Mouse (Mus musculus): ENCODE measurements around the gene Tab1. TPM values are rescaled to one million over a fixed set of nuclear protein-coding genes. Genes with fewer than 3 reads are reported as not detected.

Gene Tab1
- total and polyA plus RNA-seq, 2 experiments from 2014 or later = 29.1 to 37.3 TPM

DNA sequence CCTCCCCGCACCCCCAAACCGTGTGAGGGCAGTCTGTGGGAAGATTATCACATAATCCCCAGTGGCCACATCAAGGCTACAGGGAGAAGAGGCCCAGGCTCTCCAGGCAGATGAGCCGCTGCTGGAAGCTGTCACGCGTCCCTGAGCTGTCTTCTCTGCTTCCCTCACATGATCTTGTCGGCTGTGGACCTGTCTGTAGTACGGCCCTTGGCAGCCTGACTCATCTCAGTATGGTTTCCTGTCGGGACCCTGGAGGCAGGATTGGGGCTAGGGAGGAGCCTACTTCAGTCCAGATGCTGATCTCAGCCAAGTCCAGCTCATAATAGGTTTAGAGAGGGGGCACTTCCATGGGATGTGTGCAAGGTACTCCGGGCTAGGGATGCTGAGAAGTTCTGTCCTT, 34.1 kb upstream of the Tab1 start:
- ATAC-seq (ENCODE audit: insufficient read depth, low read depth) = no peak
- 31% methylated on average over 9 of the region's 9 CpGs for WGBS

DNA sequence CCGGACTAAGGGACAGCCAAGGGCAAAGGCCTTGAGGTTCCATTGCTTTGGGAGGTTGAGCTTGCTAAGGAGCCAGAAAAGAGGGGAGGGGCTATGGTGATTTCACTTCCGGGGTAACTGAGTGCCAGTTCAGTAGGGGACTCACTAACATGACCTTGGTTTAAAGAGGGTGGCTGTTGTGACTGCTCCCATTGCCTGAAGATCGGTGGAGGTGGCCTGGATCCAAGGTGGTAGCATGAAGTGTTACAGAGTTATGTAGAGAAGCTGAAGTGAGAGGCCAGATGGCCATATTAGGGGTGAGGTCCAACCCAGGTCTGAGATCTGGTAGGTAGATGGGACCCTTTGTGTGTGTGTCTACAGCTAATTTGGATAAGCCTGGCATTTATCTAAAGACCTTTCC, 33.5 kb upstream of the Tab1 start:
- 50% methylated on average over 3 of the region's 3 CpGs for WGBS
- Histone ChIP-seq H3K9ac (replicated peaks; ENCODE audit: low read depth, low read length) (no peak overlapping the region), H3K4me3 (ENCODE audit: low read depth, low read length) (no peak overlapping the region), H3K9me3 (replicated peaks; ENCODE audit: control insufficient read depth, low read length) (no peaks in the 10 kb centered on the region), H3K27ac (ENCODE audit: low read depth) (no peak overlapping the region), H3K4me2 (ENCODE audit: low read depth, low read length) (no peak overlapping the region), H3K27me3 (ENCODE audit: control insufficient read depth, insufficient read depth, low read length) (no peaks in the 10 kb centered on the region), H3K4me1 (ENCODE audit: control insufficient read depth, insufficient read depth) (peaks cover 33% of the 10 kb centered on the region), H3K36me3 (replicated peaks; ENCODE audit: control insufficient read depth, insufficient read depth, low read length) (no peaks in the 10 kb centered on the region)
- TF ChIP-seq EP300 (IDR thresholded peaks at IDR 0.05; ENCODE audit: low read depth) (no peak), CTCF (IDR thresholded peaks at IDR 0.05; ENCODE audit: low read depth) (no peak)
- DNase-seq (ENCODE audit: low spot score) = no peak
- ATAC-seq (ENCODE audit: insufficient read depth, low read depth) = no peak

More for the DNA sequence above, 34.1 kb upstream of the Tab1 start:
- peaks cover 33% of the 10 kb centered on the region for H3K4me1 ChIP-seq (ENCODE audit: control insufficient read depth, insufficient read depth)
- DNase-seq (ENCODE audit: low spot score) = no peak
- no peaks in the 10 kb centered on the region for H3K27me3 ChIP-seq (ENCODE audit: control insufficient read depth, insufficient read depth, low read length)
- no peak overlapping the region for H3K4me3 ChIP-seq (ENCODE audit: low read depth, low read length)
- TF ChIP-seq EP300 (IDR thresholded peaks at IDR 0.05; ENCODE audit: low read depth) = no peak
- no peak for TF ChIP-seq CTCF (IDR thresholded peaks at IDR 0.05; ENCODE audit: low read depth)
- H3K9ac ChIP-seq (replicated peaks; ENCODE audit: low read depth, low read length) = no peak overlapping the region
- H3K9me3 ChIP-seq (replicated peaks; ENCODE audit: control insufficient read depth, low read length) = no peaks in the 10 kb centered on the region
- H3K4me2 ChIP-seq (ENCODE audit: low read depth, low read length) = no peak overlapping the region
- H3K36me3 ChIP-seq (replicated peaks; ENCODE audit: control insufficient read depth, insufficient read depth, low read length) = no peaks in the 10 kb centered on the region
- H3K27ac ChIP-seq (ENCODE audit: low read depth) = no peak overlapping the region

DNA sequence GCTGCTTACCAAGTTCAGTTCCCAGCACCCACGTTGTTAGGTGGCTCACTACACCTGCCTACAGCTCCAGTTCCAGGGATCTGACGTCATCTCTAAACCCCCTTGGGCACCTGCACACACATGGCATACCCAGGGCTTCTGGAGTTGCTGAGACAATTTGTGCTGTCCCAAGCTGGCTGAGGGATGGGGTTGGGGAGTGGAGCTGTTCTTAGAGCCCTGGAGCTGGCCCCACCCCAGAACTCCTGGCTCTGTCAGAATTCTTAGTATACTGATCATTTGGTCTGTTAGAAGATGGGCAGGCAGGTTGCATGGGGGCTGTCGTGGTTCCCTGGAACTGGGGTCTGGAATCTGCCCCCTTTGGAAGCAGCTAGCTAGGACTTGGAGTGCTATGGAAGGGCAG, 32.7 kb upstream of the Tab1 start:
- no peak for ATAC-seq (ENCODE audit: insufficient read depth, low read depth)
- DNase-seq (ENCODE audit: low spot score) = no peak
- no peak for TF ChIP-seq CTCF (IDR thresholded peaks at IDR 0.05; ENCODE audit: low read depth)
- Histone ChIP-seq H3K27ac (ENCODE audit: low read depth) (no peak overlapping the region), H3K4me2 (ENCODE audit: low read depth, low read length) (no peak overlapping the region), H3K36me3 (replicated peaks; ENCODE audit: control insufficient read depth, insufficient read depth, low read length) (no peaks in the 10 kb centered on the region), H3K27me3 (ENCODE audit: control insufficient read depth, insufficient read depth, low read length) (no peaks in the 10 kb centered on the region), H3K9me3 (replicated peaks; ENCODE audit: control insufficient read depth, low read length) (no peaks in the 10 kb centered on the region), H3K4me1 (ENCODE audit: control insufficient read depth, insufficient read depth) (peaks cover 33% of the 10 kb centered on the region), H3K9ac (replicated peaks; ENCODE audit: low read depth, low read length) (no peak overlapping the region), H3K4me3 (ENCODE audit: low read depth, low read length) (no peak overlapping the region)
- WGBS = 81% methylated on average over 3 of the region's 3 CpGs

DNA sequence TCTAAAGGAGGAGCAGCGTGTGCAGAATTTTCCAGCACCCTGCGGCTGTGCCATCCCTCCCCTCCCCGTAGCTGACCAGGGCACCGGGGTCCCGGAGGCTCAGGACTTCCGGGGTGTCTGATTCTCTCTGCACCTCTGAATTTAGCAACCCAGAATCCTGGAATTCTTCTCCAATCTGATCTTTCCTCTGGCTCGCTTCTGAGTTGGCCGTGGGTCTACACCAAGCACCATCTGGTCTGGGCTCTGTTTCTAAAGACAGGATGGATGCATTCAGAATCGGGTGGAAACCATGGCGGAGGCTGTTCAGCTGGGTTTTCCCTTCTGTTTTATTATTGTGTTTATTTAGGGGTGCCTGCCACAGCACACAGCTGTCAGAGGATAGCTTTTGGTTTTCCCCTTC, 32.1 kb upstream of the Tab1 start:
- no peak overlapping the region for H3K4me2 ChIP-seq (ENCODE audit: low read depth, low read length)
- no peak overlapping the region for H3K27ac ChIP-seq (ENCODE audit: low read depth)
- no peaks in the 10 kb centered on the region for H3K9me3 ChIP-seq (replicated peaks; ENCODE audit: control insufficient read depth, low read length)
- WGBS = 70% methylated on average over 10 of the region's 10 CpGs
- peaks cover 33% of the 10 kb centered on the region for H3K4me1 ChIP-seq (ENCODE audit: control insufficient read depth, insufficient read depth)
- H3K36me3 ChIP-seq (replicated peaks; ENCODE audit: control insufficient read depth, insufficient read depth, low read length) = no peaks in the 10 kb centered on the region
- TF ChIP-seq EP300 (IDR thresholded peaks at IDR 0.05; ENCODE audit: low read depth) = no peak
- no peak for TF ChIP-seq CTCF (IDR thresholded peaks at IDR 0.05; ENCODE audit: low read depth)
- no peaks in the 10 kb centered on the region for H3K27me3 ChIP-seq (ENCODE audit: control insufficient read depth, insufficient read depth, low read length)
- ATAC-seq (ENCODE audit: insufficient read depth, low read depth) (no peak), DNase-seq (ENCODE audit: low spot score) (no peak)
- no peak overlapping the region for H3K4me3 ChIP-seq (ENCODE audit: low read depth, low read length)
- no peak overlapping the region for H3K9ac ChIP-seq (replicated peaks; ENCODE audit: low read depth, low read length)

DNA sequence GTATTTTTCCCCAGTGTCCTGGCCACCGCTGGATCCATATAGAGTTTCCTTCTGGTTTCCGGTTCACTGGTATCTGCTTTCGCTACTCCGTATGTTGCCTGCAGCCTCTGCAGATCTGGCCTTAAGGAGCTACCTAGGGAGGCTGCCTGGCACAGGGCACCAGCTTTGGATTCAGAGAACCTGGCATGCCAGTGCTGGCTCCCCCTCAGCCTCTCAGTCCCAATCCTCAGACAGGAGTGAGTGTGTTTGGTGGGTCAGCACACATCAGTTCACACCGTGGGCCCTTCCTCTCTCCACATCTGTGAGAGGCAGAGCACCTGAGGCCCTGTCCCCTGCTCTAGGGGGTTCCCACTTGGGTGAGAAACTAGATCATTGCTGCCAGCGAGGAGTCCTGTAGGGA, 31.4 kb upstream of the Tab1 start:
- H3K9ac ChIP-seq (replicated peaks; ENCODE audit: low read depth, low read length) = no peak overlapping the region
- no peaks in the 10 kb centered on the region for H3K27me3 ChIP-seq (ENCODE audit: control insufficient read depth, insufficient read depth, low read length)
- WGBS = 82% methylated on average over 6 of the region's 6 CpGs
- H3K27ac ChIP-seq (ENCODE audit: low read depth) = no peak overlapping the region
- H3K36me3 ChIP-seq (replicated peaks; ENCODE audit: control insufficient read depth, insufficient read depth, low read length) = no peaks in the 10 kb centered on the region
- no peak overlapping the region for H3K4me2 ChIP-seq (ENCODE audit: low read depth, low read length)
- H3K9me3 ChIP-seq (replicated peaks; ENCODE audit: control insufficient read depth, low read length) = no peaks in the 10 kb centered on the region
- no peak for DNase-seq (ENCODE audit: low spot score)
- ATAC-seq (ENCODE audit: insufficient read depth, low read depth) = no peak
- H3K4me3 ChIP-seq (ENCODE audit: low read depth, low read length) = no peak overlapping the region
- TF ChIP-seq CTCF (IDR thresholded peaks at IDR 0.05; ENCODE audit: low read depth) = no peak
- no peak for TF ChIP-seq EP300 (IDR thresholded peaks at IDR 0.05; ENCODE audit: low read depth)
- peaks cover 33% of the 10 kb centered on the region for H3K4me1 ChIP-seq (ENCODE audit: control insufficient read depth, insufficient read depth)

DNA sequence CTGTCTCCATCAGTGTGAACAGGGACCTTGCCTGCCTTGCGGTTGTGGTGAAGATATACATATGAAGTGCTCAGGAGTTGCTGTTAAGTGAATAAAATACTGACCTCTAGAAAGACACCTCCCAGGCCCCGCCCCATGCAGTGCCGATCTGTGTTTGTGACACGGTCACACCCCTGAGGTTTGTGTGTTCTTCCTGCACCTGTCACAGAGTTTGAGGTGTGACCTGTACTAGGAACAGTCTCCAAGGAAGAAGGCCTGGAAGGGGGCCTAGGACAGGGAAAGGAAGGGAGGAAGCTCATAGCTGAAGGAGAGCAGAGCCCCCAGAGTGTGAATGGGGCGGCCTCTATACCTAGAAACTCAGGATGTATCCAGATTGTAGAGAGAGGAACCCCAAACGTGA, 30.4 kb upstream of the Tab1 start:
- H3K36me3 ChIP-seq (replicated peaks; ENCODE audit: control insufficient read depth, insufficient read depth, low read length) = no peaks in the 10 kb centered on the region
- H3K9me3 ChIP-seq (replicated peaks; ENCODE audit: control insufficient read depth, low read length) = no peaks in the 10 kb centered on the region
- H3K27me3 ChIP-seq (ENCODE audit: control insufficient read depth, insufficient read depth, low read length) = no peaks in the 10 kb centered on the region
- peaks cover 23% of the 10 kb centered on the region for H3K4me1 ChIP-seq (ENCODE audit: control insufficient read depth, insufficient read depth)
- H3K4me3 ChIP-seq (ENCODE audit: low read depth, low read length) = no peak overlapping the region
- H3K27ac ChIP-seq (ENCODE audit: low read depth) = no peak overlapping the region
- H3K4me2 ChIP-seq (ENCODE audit: low read depth, low read length) = no peak overlapping the region
- DNase-seq (ENCODE audit: low spot score) (no peak), ATAC-seq (ENCODE audit: insufficient read depth, low read depth) (no peak)
- no peak overlapping the region for H3K9ac ChIP-seq (replicated peaks; ENCODE audit: low read depth, low read length)
- no peak for TF ChIP-seq EP300 (IDR thresholded peaks at IDR 0.05; ENCODE audit: low read depth)
- no peak for TF ChIP-seq CTCF (IDR thresholded peaks at IDR 0.05; ENCODE audit: low read depth)
- 83% methylated on average over 6 of the region's 6 CpGs for WGBS
